Mouse (Mus musculus): ENCODE measurements around the gene Fbxw5.
"Not testable (repeated sequence)": the region's sequence is repeated elsewhere in the genome, so short reads cannot be mapped to it uniquely, and the experiment has no call there.

DNA sequence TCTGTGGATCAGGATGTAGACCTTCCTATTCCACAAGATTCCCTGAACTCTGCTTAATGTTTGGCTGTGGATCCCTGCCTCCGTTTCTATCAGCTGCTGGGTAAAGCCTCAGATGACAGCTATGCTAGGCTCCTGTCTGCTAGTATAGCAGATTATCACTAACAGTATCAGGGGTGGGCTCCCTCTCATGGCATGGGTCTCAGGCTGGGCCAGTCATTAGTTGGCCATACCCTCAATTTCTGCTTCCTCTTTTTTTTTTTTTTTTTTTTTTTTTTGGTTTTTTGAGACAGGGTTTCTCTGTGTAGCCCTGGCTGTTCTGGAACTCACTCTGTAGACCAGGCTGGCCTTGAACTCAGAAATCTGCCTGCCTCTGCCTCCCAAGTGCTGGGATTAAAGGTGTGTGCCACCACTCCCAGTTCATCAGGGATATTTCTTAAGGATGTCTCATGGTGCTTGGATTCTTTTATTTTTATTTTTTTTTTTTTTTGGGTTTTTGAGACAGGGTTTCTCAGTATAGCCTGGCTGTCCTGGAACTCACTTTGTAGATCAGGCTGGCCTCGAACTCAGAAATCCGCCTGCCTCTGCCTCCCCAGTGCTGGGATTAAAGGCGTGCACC is 52.7 kb downstream of the Fbxw5 start:
- TF ChIP-seq CTCF (IDR thresholded peaks at IDR 0.05; ENCODE audit: borderline replicate concordance, control insufficient read depth, extremely low read depth, insufficient read depth, low read length, poor library complexity); POLR2A (IDR thresholded peaks at IDR 0.05; ENCODE audit: control insufficient read depth, extremely low read depth, insufficient read depth, low read length, poor library complexity): not testable (repeated sequence)

Measured in thymus, adult 2 months (tissue).